Mouse (Mus musculus) lung, postnatal 0 days (tissue): ENCODE results near the gene Clic3. TPM values are rescaled to one million over a fixed set of nuclear protein-coding genes. Genes with fewer than 3 reads are reported as not detected.

Source experiments
- ATAC-seq: fragments of 200-750 bp; cut with Nextera tagmentation; 2 replicates; pipeline ENCODE4 v1.8.0; 2017; ENCODE audit warnings: moderate library complexity
- DNase-seq: peaks from one replicate; pipeline ENCODE4 v3.0.0-alpha.2; 2016; ENCODE audit warnings: low spot score
- H3K27ac ChIP-seq: fragments of 300-500 bp; sonication (generic); 2 replicates; pipeline ENCODE4 v1.5.1; 2014; ENCODE audit warnings: antibody characterized with exemption, mild to moderate bottlenecking, low read length, mixed read lengths
- H3K27me3 ChIP-seq: fragments of 300-500 bp; sonication (generic); replicated peaks from 2 replicates; pipeline ENCODE4 v1.6.1; 2014; ENCODE audit warnings: low read length, mixed read lengths; ENCODE audit not compliant: insufficient read depth
- H3K36me3 ChIP-seq: fragments of 300-500 bp; sonication (generic); 2 replicates; pipeline ENCODE4 v1.6.1; 2014; ENCODE audit warnings: low read length, mixed read lengths; ENCODE audit not compliant: insufficient read depth
- H3K4me1 ChIP-seq: fragments of 300-500 bp; sonication (generic); 2 replicates; pipeline ENCODE4 v1.6.1; 2014; ENCODE audit warnings: antibody characterized with exemption, low read depth, low read length, mixed read lengths; ENCODE audit not compliant: insufficient read depth
- H3K4me2 ChIP-seq: fragments of 300-500 bp; sonication (generic); replicated peaks from 2 replicates; pipeline ENCODE4 v1.6.1; 2014; ENCODE audit warnings: low read depth, mild to moderate bottlenecking, low read length, moderate library complexity, mixed read lengths
- H3K4me3 ChIP-seq: fragments of 300-500 bp; sonication (generic); 2 replicates; pipeline ENCODE4 v1.5.1; 2014; ENCODE audit warnings: low read depth, low read length
- H3K9ac ChIP-seq: fragments of 300-500 bp; sonication (generic); replicated peaks from 2 replicates; pipeline ENCODE4 v1.6.1; 2014; ENCODE audit warnings: low read depth, mild to moderate bottlenecking
- H3K9me3 ChIP-seq: fragments of 300-500 bp; sonication (generic); 2 replicates; pipeline ENCODE4 v1.6.1; 2016; ENCODE audit warnings: low read length, mixed read lengths
- CTCF ChIP-seq: IDR thresholded peaks from 2 replicates; pipeline ENCODE4 v1.5.1; 2016; ENCODE audit warnings: antibody characterized with exemption, mild to moderate bottlenecking
- EP300 ChIP-seq: IDR thresholded peaks from 2 replicates; pipeline ENCODE4 v1.6.1; 2016; ENCODE audit warnings: antibody characterized with exemption, mild to moderate bottlenecking, control low read depth
- WGBS: fragments of 180-500 bp; shearing (Covaris S2); extraction: QIAGEN DNeasy Blood & Tissue Kit; methylation state at CpG from one replicate; pipeline ENCODE4 v1.1.7; 2014; 5-methylcytosine and 5-hydroxymethylcytosine counted together
- polyA plus RNA-seq: library from polyadenylated mRNA; unstranded; fragments of >200 nt; fragmentation: Nextera tagmentation; extraction: Ambion mirVana; gene quantifications from 2 replicates; pipeline ENCODE4 v1.2.1, GENCODE M21; 2015

The Clic3 gene
- polyA plus RNA-seq, 1 experiment from 2014 or later, result 633 TPM

DNA sequence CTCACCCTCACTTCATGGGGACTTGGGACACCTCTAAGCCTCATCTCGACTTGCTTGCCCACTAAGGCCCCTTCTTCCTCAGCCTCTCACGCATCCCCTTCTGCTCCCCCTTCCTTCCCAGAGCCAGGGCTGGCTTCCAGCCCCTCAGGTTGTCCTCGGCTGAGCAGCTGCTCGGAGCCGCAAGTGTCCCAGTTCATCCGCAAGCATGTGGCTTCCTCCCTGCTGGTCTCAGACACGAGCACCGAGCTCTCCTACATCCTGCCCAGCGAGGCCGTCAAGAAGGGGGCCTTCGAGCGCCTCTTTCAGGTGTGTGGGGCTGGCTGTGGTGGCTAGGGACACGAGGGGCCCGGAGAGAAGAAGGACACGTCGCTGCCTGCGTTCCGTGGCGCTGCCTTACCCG, 15.6 kb upstream of the Clic3 start:
- no peak overlapping the region for H3K9ac ChIP-seq
- TF ChIP-seq CTCF, result no peak
- TF ChIP-seq EP300, result no peak
- H3K27me3 ChIP-seq, result no peaks in the 10 kb centered on the region
- H3K4me1 ChIP-seq, result no peaks in the 10 kb centered on the region
- no peak overlapping the region for H3K4me2 ChIP-seq
- DNase-seq (no peak), ATAC-seq (no peak)
- WGBS, result 80% methylated on average over 20 of the region's 20 CpGs
- no peaks in the 10 kb centered on the region for H3K9me3 ChIP-seq
- H3K4me3 ChIP-seq, result no peak overlapping the region
- no peak overlapping the region for H3K27ac ChIP-seq
- no peaks in the 10 kb centered on the region; the same call in 1 of the 2 replicates for H3K36me3 ChIP-seq

DNA sequence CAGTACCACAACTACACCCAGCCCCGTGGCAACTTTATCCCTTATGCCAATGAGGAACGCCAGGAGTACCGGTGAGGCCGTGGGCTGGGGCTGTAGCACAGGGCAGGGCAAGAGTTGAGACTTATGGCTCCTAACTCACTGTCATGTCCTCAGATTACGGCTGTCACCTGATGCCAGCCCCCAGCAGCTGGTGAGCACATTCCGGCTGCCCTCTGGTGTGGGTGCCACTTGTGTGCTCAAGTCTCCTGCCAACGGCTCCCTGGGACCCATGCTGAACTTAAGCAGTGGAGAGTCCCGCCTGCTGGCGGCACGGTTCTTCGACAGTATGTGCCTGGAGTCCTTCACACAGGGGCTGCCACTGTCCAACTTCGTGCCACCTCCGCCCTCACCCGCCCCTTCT, 14.0 kb upstream of the Clic3 start:
- ATAC-seq (no peak), DNase-seq (no peak)
- H3K9ac ChIP-seq, result no peak overlapping the region
- no peaks in the 10 kb centered on the region; the same call in 1 of the 2 replicates for H3K36me3 ChIP-seq
- TF ChIP-seq EP300 (no peak), CTCF (no peak)
- no peaks in the 10 kb centered on the region for H3K9me3 ChIP-seq
- WGBS, result 83% methylated on average over 14 of the region's 14 CpGs
- no peak overlapping the region for H3K27ac ChIP-seq
- H3K4me3 ChIP-seq, result no peak overlapping the region
- H3K4me2 ChIP-seq, result no peak overlapping the region
- no peaks in the 10 kb centered on the region for H3K27me3 ChIP-seq
- H3K4me1 ChIP-seq, result no peaks in the 10 kb centered on the region

DNA sequence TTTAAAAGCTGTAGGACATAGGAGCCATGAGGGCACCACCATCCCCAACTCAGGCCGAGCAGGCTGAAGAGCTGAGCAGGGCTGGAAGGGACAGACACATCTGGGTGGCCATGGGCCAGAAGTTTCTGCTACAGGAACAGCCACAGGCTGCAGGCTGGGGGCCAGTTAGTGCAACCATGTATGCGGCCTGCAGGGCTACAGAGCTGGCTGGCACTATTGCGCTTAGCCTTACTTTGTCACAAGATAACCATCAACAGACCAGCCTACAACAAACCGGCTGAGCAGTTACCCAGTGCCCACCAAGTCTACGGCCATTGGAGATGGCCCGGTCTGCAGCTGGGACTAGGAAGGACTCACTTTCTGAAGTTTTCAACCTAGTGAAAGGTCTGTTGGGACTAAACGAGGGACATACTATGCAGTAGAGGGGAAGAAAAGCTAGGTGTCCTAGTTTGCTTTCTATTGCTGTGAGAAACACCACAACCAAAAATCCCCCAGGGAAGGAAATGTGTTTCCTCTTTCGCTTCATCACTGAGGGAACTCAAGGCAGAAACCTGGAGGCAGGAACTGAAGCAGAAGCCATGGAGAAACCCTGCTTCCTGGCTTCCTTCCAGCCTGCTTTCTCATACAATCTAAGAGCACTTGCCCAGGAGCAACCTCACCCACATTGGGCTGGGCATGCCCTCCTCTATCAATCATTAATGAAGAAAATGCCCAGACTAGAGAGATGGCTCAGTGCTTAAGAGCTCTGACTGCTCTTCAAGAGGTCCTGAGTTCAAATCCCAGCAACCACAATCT, 5.6 kb upstream of the Clic3 start:
- Histone ChIP-seq H3K4me1 (no peaks in the 10 kb centered on the region), H3K4me3 (no peak overlapping the region), H3K27me3 (no peaks in the 10 kb centered on the region), H3K9me3 (no peaks in the 10 kb centered on the region), H3K27ac (no peak overlapping the region), H3K36me3 (no peaks in the 10 kb centered on the region), H3K9ac (no peak overlapping the region), H3K4me2 (no peak overlapping the region)
- no peak for DNase-seq
- 72% methylated on average over 8 of the region's 8 CpGs for WGBS
- TF ChIP-seq CTCF (no peak), EP300 (no peak)
- no peak for ATAC-seq

DNA sequence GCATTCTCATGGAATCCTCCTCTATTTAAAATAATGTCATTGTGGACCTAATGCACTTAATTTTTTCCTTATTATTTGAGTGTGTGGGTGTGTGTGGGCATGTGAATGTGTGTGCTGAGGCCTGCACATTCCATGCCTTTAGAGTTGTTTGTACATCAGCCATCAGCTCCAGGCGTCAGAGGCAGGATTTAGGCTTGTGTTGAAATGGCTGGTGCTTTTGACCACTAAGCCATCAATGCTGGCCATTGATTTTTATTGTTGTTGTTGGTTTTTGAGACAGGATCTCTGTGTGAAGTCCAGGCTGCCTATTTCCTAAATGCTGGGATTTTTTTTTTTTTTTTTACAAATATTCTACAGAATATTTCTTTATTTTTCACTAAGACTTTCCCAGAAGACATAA, 3.7 kb upstream of the Clic3 start:
- DNase-seq (no peak), ATAC-seq (no peak)
- Histone ChIP-seq H3K27ac (no peak overlapping the region), H3K4me3 (no peak overlapping the region), H3K4me2 (no peak overlapping the region), H3K27me3 (no peaks in the 10 kb centered on the region), H3K4me1 (no peaks in the 10 kb centered on the region), H3K36me3 (no peaks in the 10 kb centered on the region), H3K9ac (no peak overlapping the region), H3K9me3 (no peaks in the 10 kb centered on the region)
- no peak for TF ChIP-seq EP300
- TF ChIP-seq CTCF, result no peak
- 19% methylated on average over 1 of the region's 1 CpGs for WGBS

DNA sequence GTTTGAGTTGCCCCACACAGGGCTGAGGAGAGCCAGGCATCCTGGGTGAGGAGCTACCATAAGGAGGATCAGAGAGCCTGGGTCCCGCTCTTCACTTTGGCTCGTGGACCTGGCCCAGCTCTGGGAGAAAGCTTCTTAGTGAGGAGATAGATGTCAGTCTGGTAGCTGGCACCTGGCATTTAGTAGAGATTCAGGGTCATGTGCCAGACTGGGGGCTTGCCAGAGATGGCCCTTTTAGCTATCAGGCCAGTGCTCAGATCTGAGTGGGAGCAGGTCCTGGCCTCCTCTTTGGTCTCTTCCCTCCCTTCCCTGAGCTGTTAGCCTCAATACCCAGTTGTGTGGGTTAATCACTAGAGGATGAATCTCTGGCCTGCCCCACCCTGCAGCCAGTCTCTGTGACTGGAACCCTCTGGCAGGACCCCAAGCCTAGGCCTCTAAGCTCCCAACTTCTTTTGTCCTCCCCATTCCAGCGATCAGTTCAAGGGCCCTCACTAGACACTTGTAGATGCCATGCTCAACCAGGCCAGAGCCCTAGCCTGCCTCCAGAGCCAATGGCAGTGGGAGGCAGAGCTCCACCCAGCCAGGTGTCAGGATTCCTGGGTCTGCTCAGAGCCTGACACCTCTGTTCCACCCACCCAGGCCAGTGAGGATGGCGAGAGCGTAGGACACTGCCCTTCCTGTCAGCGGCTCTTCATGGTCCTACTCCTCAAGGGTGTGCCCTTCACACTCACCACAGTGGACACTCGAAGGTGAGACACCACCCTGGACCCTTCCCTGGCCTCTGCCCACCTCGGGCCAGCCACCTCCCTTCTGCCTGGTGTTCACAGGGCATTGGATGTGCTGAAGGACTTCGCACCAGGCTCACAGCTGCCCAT, 621 bp downstream of the Clic3 start:
- H3K4me2 ChIP-seq, result peak overlapping the region; percentile 54
- peak; percentile 64 for ATAC-seq
- peak overlapping the region; percentile 34 for H3K4me3 ChIP-seq

DNA sequence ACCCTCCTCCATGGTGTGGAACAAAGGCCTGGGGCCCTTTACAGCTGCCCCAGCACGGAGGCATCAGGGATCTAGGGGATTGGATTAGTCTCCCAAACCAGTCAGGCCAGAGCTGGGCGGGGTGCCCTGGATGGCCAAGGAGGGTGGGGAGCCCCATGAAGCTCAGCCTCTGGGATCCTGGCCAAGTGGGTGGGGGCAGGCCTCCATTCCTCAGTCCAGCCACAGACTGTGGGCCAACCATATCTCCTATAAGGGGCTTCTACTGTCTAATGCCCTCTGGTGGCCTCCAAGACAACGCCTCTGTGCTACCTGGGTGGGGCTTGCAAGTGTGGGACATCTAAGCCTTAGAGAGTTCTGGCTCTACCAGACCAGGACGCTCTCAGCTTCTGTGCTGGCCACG, 2.3 kb downstream of the Clic3 start:
- Histone ChIP-seq H3K4me2 (peak overlapping the region; percentile 76), H3K9ac (no peak overlapping the region), H3K4me3 (no peak overlapping the region), H3K36me3 (no peaks in the 10 kb centered on the region), H3K4me1 (peaks cover 8% of the 10 kb centered on the region; the same call in 1 of the 2 replicates), H3K9me3 (no peaks in the 10 kb centered on the region), H3K27me3 (no peaks in the 10 kb centered on the region), H3K27ac (peak overlapping the region; percentile 96)
- peak; percentile 54 for TF ChIP-seq CTCF
- 0 out of 2 replicates have a peak, but pooled peaks have one; percentile 19 for TF ChIP-seq EP300
- ATAC-seq (peak; percentile 45), DNase-seq (peak; percentile 87)
- 41% methylated on average over 5 of the region's 5 CpGs for WGBS

More for the DNA sequence above, 621 bp downstream of the Clic3 start:
- TF ChIP-seq EP300, result peak; percentile 92
- no peak for TF ChIP-seq CTCF
- WGBS, result 65% methylated on average over 9 of the region's 9 CpGs
- H3K27ac ChIP-seq, result peak overlapping the region; percentile 96
- H3K4me1 ChIP-seq, result peaks cover 8% of the 10 kb centered on the region; the same call in 1 of the 2 replicates
- no peaks in the 10 kb centered on the region for H3K36me3 ChIP-seq
- DNase-seq, result peak; percentile 93
- peak overlapping the region; percentile 63 for H3K9ac ChIP-seq
- no peaks in the 10 kb centered on the region for H3K9me3 ChIP-seq
- no peaks in the 10 kb centered on the region for H3K27me3 ChIP-seq
